Mouse (Mus musculus) heart, adult 10 weeks (tissue): ENCODE results near the gene Sptbn1. TPM values are rescaled to one million over a fixed set of nuclear protein-coding genes. Genes with fewer than 3 reads are reported as not detected.

ENCODE experiments used
- polyA plus RNA-seq: library from polyadenylated mRNA; stranded (reverse); fragments of 350-450 nt; fragmentation: Illumina TruSeq; extraction: RNeasy Lipid Tissue Mini Kit (QIAGEN cat#74804); gene quantifications from one replicate; pipeline ENCODE4 v1.2.3, GENCODE M21; 2014; ENCODE audit warnings: low read depth, low replicate concordance

The Sptbn1 gene
- 355 TPM for polyA plus RNA-seq

DNA sequence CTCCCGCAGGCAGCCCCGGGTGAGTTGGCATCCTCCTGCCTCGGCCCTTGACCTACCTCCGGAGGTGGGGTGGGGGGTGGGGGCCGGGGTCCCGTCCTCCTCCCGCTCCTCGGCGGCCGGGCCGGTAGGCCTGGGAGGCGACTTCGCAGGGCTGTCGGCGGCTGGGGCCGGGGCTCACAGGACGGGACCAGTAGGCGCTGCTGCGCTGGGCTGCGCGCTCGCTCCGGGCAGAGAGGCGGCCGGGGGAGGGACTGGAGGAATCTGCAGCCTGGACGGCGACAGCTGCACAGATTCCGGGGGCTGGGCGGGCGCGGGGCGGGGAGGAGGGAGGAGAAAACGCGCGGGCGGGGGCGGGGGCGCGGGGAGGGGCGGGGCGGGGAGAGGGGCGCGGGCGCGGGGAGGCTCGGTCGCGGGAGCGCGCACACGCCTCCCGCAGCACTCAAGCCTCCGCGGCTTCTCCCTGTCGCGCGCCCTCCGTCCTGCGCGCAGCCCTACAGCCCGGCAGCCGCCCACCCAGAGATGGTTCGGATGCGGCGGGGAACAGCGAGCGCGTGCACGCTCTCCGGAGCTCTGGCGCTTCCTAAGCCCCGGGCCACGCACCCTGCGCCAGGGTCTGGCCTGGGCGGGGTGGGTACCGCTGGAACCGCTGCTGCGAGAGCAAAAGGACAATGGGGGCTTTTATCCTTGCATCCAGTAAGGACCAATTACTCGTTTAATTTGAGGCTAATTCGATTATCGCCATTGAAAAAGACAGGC is at the start of gene Sptbn1:
Gene Sptbn1 (minus strand): TSS at position 284 of the 756 bp plus-strand sequence.

Other genes starting within 250 kb of the Sptbn1 start
- 3.4 TPM for gene Eml6, start 242.1 kb downstream of the Sptbn1 start, polyA plus RNA-seq
- gene 4930505A04Rik, start 203.7 kb upstream of the Sptbn1 start, polyA plus RNA-seq: not detected